Mouse (Mus musculus): ENCODE results near the gene B230217C12Rik. TPM values are rescaled to one million over a fixed set of nuclear protein-coding genes. Genes with fewer than 3 reads are reported as not detected.
"Not testable (repeated sequence)": the region's sequence is repeated elsewhere in the genome, so short reads cannot be mapped to it uniquely, and the experiment has no call there.

B230217C12Rik gene
- polyA plus RNA-seq, 1 experiment from 2014 or later: 15.0 TPM

DNA sequence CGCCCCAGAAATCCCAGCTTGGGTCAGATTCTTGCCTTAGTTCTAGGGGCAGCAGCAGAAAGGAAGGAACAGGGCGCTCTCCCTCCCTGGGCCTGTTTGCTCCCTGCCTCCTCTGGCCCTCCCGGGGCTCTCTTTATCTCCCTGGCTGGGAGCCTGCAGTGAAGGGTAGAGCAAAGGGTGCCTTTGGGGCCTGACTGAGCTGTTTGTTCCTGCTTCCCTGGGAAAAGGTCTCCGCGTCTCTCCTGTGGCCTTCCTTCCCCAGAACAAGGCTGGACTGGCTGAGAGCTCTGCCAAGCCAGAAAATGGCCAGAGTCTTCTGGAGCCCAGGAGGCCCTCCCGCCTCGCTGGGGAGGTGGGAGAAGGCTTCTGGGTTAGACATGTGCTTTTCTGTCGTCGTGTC, 3.5 kb upstream of the B230217C12Rik start:
- not testable (repeated sequence) for ATAC-seq (ENCODE audit: insufficient read depth, low FRiP score, low TSS enrichment); H3K9me3 ChIP-seq (ENCODE audit: control insufficient read depth, low read length); H3K27me3 ChIP-seq (ENCODE audit: control insufficient read depth, insufficient read depth, low read length); H3K27ac ChIP-seq (ENCODE audit: low read depth, low read length); H3K9ac ChIP-seq (ENCODE audit: low read length); H3K4me3 ChIP-seq (ENCODE audit: low read depth, low read length); H3K4me2 ChIP-seq (ENCODE audit: low read depth); DNase-seq (ENCODE audit: low spot score); H3K4me1 ChIP-seq (ENCODE audit: control insufficient read depth, insufficient read depth, low read length)
- H3K36me3 ChIP-seq (ENCODE audit: control insufficient read depth, insufficient read depth, low read length): peaks cover 12% of the 10 kb centered on the region
- WGBS: 81% methylated on average over 9 of the region's 9 CpGs

DNA sequence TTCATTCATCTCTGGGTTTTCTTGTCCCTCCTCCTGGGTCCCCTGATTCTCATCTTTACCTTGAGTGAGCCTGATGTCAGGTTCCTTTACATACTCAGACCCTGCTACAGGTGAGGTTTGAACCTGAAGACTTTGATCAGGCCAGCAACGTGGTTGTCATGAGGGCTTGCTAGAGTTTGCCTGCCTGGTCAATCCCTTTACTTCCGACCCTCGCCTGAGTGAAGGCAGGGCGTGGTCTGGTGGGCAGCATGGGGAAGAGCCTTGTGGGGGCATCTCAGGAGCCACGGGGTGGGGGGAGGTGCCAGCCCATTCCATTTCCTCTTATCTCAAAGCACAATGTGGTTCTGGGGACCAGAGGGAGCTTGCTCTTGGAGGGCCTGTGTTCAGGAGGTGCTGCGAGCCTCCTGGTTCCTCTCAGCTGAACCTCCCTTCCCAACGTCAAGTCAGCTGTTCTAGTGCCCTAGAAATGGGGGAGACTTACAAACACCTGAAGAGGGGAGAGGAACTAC, 2.9 kb upstream of the B230217C12Rik start:
- Histone ChIP-seq H3K27me3 (ENCODE audit: control insufficient read depth, insufficient read depth, low read length) (no peaks in the 10 kb centered on the region), H3K9me3 (ENCODE audit: control insufficient read depth, low read length) (no peaks in the 10 kb centered on the region), H3K9ac (ENCODE audit: low read length) (no peak overlapping the region), H3K4me2 (ENCODE audit: low read depth) (no peak overlapping the region), H3K36me3 (ENCODE audit: control insufficient read depth, insufficient read depth, low read length) (peaks cover 12% of the 10 kb centered on the region), H3K27ac (ENCODE audit: low read depth, low read length) (no peak overlapping the region), H3K4me3 (ENCODE audit: low read depth, low read length) (no peak overlapping the region), H3K4me1 (ENCODE audit: control insufficient read depth, insufficient read depth, low read length) (peaks cover 10% of the 10 kb centered on the region)
- DNase-seq (ENCODE audit: low spot score) (no peak), ATAC-seq (ENCODE audit: insufficient read depth, low FRiP score, low TSS enrichment) (no peak)
- 87% methylated on average over 7 of the region's 7 CpGs for WGBS

DNA sequence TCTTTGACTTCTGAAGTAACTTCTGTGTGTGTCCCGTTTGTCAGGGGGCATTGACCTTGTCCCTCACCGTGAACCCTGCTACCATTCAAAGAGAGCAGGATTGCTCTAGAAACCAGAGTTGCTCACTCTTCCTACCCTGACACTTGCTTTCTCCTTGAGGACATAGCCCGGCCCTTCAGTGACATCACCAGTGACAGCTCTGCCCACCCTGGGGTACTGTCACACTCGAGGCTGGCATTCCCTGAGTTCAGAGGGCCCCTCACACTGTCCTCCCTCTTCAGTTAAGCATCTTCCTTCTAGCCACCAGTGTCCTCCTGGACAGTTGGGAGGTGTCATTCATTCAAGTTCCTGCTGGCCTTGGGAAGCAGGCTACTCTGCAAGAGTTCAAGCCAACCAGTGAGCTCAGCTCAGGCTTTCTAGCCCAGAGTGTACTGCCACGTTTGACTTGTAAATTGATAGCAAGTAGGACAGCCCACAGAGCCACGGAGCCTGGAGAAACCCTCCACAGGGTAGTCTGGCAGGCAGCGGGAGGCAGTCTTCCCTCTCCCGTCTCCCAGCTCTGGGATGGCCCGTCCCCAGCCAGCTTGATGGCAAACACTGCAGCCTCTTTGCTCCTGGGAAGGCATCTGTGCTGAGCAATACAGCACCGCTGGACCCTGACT, 1.7 kb upstream of the B230217C12Rik start:
- 38% methylated on average over 10 of the region's 10 CpGs for WGBS
- no peak for DNase-seq (ENCODE audit: low spot score)
- Histone ChIP-seq H3K9me3 (ENCODE audit: control insufficient read depth, low read length) (no peaks in the 10 kb centered on the region), H3K36me3 (ENCODE audit: control insufficient read depth, insufficient read depth, low read length) (peaks cover 9% of the 10 kb centered on the region), H3K27ac (ENCODE audit: low read depth, low read length) (no peak overlapping the region), H3K4me1 (ENCODE audit: control insufficient read depth, insufficient read depth, low read length) (peaks cover 10% of the 10 kb centered on the region), H3K4me3 (ENCODE audit: low read depth, low read length) (no peak overlapping the region), H3K27me3 (ENCODE audit: control insufficient read depth, insufficient read depth, low read length) (no peaks in the 10 kb centered on the region), H3K4me2 (ENCODE audit: low read depth) (no peak overlapping the region), H3K9ac (ENCODE audit: low read length) (no peak overlapping the region)
- ATAC-seq (ENCODE audit: insufficient read depth, low FRiP score, low TSS enrichment): no peak

DNA sequence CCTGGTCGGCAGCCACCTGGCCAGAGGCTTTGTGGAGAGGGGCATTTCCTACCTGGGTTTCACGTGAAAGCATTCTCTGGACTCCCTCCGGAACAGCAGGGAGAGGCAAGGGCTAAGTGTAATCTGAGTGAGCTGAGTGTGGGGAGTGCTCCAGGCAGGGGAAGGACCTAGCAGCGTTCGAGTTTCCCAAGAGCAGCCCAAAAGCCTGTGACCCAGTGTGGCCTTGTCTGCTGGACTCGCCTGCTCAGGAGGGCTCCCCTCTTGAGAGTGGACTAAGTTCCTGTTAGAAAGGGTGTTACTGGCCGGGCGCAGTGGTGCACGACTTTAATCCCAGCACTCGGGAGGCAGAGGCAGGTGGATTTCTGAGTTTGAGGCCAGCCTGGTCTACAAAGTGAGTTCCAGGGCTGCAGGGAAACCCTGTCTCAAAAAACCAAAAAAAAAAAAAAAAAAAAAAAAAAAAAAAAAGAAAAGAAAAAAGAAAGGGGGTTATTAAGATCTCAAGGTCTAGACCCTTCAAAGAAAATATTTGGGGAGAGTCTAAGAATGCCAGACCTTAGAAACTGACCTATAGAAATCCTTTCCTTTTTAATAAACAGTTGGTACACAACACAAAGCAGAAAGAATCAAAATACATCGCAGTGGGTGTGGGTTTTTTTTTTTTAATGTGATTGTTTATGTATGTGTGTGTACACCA, 992 bp upstream of the B230217C12Rik start:
- no peak overlapping the region for H3K9ac ChIP-seq (ENCODE audit: low read length)
- peaks cover 10% of the 10 kb centered on the region for H3K4me1 ChIP-seq (ENCODE audit: control insufficient read depth, insufficient read depth, low read length)
- H3K9me3 ChIP-seq (ENCODE audit: control insufficient read depth, low read length): no peaks in the 10 kb centered on the region
- peaks cover 7% of the 10 kb centered on the region; the same call in 1 of the 2 replicates for H3K36me3 ChIP-seq (ENCODE audit: control insufficient read depth, insufficient read depth, low read length)
- ATAC-seq (ENCODE audit: insufficient read depth, low FRiP score, low TSS enrichment) (no peak), DNase-seq (ENCODE audit: low spot score) (no peak)
- no peak overlapping the region for H3K4me3 ChIP-seq (ENCODE audit: low read depth, low read length)
- WGBS: 63% methylated on average over 11 of the region's 11 CpGs
- no peak overlapping the region for H3K27ac ChIP-seq (ENCODE audit: low read depth, low read length)
- no peaks in the 10 kb centered on the region for H3K27me3 ChIP-seq (ENCODE audit: control insufficient read depth, insufficient read depth, low read length)
- no peak overlapping the region for H3K4me2 ChIP-seq (ENCODE audit: low read depth)

DNA sequence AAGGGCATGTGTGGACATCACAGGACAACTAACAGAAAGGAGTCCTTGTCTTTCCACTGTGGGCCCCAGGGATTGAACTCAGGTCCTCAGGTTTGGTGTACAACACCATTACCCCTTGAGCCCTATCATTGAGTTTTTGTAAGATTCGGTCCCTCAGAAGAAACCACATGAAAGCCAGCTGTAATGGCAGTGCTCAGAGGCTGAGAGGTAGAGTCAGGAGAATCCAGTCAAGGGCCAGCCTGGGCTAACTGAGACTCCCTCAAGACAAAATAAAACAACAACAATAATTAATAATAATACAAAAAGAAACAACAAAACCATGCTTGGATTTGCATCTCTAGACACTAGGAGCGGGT, 467 bp upstream of the B230217C12Rik start:
- 63% methylated on average over 2 of the region's 2 CpGs for WGBS
- H3K27ac ChIP-seq (ENCODE audit: low read depth, low read length): peak overlapping the region; percentile 70
- DNase-seq (ENCODE audit: low spot score): no peak
- peak overlapping the region; percentile 61 for H3K4me2 ChIP-seq (ENCODE audit: low read depth)
- no peak overlapping the region; the same call in 1 of the 2 replicates for H3K9ac ChIP-seq (ENCODE audit: low read length)
- ATAC-seq (ENCODE audit: insufficient read depth, low FRiP score, low TSS enrichment): no peak
- peaks cover 10% of the 10 kb centered on the region for H3K4me1 ChIP-seq (ENCODE audit: control insufficient read depth, insufficient read depth, low read length)
- H3K36me3 ChIP-seq (ENCODE audit: control insufficient read depth, insufficient read depth, low read length): peaks cover 7% of the 10 kb centered on the region; the same call in 1 of the 2 replicates
- H3K27me3 ChIP-seq (ENCODE audit: control insufficient read depth, insufficient read depth, low read length): no peaks in the 10 kb centered on the region
- no peaks in the 10 kb centered on the region for H3K9me3 ChIP-seq (ENCODE audit: control insufficient read depth, low read length)
- no peak overlapping the region for H3K4me3 ChIP-seq (ENCODE audit: low read depth, low read length)

DNA sequence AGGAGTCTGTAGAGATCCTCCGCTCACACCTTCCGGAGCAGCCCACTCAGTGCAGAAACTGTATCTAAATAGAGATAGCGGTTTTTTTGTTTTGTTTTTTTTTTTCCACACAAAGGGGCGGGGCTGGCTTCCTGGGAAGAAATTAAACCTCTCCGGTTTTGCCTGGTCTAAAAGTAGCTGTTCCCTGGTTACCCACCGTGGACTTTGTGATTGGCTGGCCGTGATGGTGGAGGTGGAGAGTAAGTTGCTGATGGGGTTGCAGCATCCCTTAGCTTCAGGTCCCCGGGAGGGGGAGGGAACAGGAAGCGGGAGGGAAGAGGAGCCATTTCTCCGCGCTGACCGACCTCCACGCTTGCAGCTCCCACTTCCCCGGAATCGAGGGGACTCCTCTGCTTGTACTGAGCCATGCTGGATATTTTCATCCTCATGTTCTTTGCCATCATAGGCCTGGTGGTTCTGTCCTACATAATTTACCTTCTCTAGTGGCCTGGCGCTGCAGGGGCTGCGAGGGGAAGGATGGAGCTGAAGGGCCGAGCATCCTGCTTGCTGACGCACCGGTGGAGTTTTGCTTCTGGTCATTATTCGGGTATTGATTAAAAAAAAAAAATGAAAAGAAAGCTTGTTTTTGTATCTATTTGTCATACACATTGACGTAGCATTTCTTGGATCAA, 546 bp downstream of the B230217C12Rik start:
- no peaks in the 10 kb centered on the region for H3K9me3 ChIP-seq (ENCODE audit: control insufficient read depth, low read length)
- DNase-seq (ENCODE audit: low spot score) (peak; percentile 84), ATAC-seq (ENCODE audit: insufficient read depth, low FRiP score, low TSS enrichment) (peak; percentile 79)
- no peaks in the 10 kb centered on the region for H3K27me3 ChIP-seq (ENCODE audit: control insufficient read depth, insufficient read depth, low read length)
- peak overlapping the region; percentile 70 for H3K27ac ChIP-seq (ENCODE audit: low read depth, low read length)
- H3K4me2 ChIP-seq (ENCODE audit: low read depth): peak overlapping the region; percentile 61
- WGBS: 1% methylated on average over 22 of the region's 22 CpGs
- peaks cover 10% of the 10 kb centered on the region for H3K4me1 ChIP-seq (ENCODE audit: control insufficient read depth, insufficient read depth, low read length)
- peak overlapping the region; percentile 52 for H3K4me3 ChIP-seq (ENCODE audit: low read depth, low read length)
- peaks cover 5% of the 10 kb centered on the region; the same call in 1 of the 2 replicates for H3K36me3 ChIP-seq (ENCODE audit: control insufficient read depth, insufficient read depth, low read length)
- peak overlapping the region; percentile 67 for H3K9ac ChIP-seq (ENCODE audit: low read length)

DNA sequence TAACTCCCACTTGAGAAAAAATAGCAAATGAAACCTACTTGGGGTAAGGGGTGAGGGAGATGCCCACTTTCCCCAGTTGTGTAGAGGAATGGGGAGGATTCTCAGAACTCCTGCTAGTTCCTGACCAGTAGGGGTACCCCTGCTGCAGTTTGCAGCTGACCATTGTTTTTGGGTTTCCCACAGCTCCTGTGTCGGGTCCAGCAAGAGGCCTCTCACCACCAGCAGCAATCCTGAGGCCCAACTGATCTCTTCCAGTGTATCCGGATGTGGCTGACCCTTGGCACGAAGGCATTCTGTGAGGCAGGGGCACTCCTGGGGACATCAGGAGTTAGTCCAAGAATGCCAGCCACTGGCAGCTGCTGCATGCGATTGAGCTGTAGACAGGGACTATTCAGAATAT, 1.4 kb downstream of the B230217C12Rik start:
- peak overlapping the region; percentile 52 for H3K4me3 ChIP-seq (ENCODE audit: low read depth, low read length)
- 0 out of 2 replicates have a peak, but pooled peaks cover 3% of the 10 kb centered on the region for H3K36me3 ChIP-seq (ENCODE audit: control insufficient read depth, insufficient read depth, low read length)
- 43% methylated on average over 4 of the region's 4 CpGs for WGBS
- no peak overlapping the region for H3K27ac ChIP-seq (ENCODE audit: low read depth, low read length)
- H3K9me3 ChIP-seq (ENCODE audit: control insufficient read depth, low read length): no peaks in the 10 kb centered on the region
- DNase-seq (ENCODE audit: low spot score) (peak; percentile 12), ATAC-seq (ENCODE audit: insufficient read depth, low FRiP score, low TSS enrichment) (no peak)
- peak overlapping the region; percentile 61 for H3K4me2 ChIP-seq (ENCODE audit: low read depth)
- no peaks in the 10 kb centered on the region for H3K27me3 ChIP-seq (ENCODE audit: control insufficient read depth, insufficient read depth, low read length)
- H3K9ac ChIP-seq (ENCODE audit: low read length): peak overlapping the region; percentile 38
- H3K4me1 ChIP-seq (ENCODE audit: control insufficient read depth, insufficient read depth, low read length): peaks cover 10% of the 10 kb centered on the region

DNA sequence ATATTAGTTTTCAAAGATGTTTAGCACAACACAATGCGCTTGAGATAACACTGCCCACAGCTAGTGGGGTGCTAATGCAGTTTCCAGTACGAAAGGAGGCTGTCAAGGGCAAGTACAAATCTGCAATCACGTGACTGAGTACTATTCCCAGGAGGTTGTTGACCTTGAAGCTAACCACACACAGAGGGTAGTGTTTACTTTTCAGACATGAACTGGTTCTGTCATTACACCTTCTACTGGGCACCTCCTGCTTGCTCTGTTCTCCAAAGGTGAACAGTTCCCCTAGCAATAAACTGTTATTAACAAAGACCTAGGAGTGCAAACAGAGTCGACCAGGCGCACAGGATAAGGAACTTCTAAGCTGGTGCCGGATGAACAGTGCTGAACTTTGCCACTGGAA, 9.8 kb downstream of the B230217C12Rik start:
- Histone ChIP-seq H3K27ac (ENCODE audit: low read depth, low read length) (no peak overlapping the region), H3K4me2 (ENCODE audit: low read depth) (no peak overlapping the region), H3K27me3 (ENCODE audit: control insufficient read depth, insufficient read depth, low read length) (no peaks in the 10 kb centered on the region), H3K36me3 (ENCODE audit: control insufficient read depth, insufficient read depth, low read length) (no peaks in the 10 kb centered on the region), H3K9me3 (ENCODE audit: control insufficient read depth, low read length) (no peaks in the 10 kb centered on the region), H3K4me3 (ENCODE audit: low read depth, low read length) (no peak overlapping the region), H3K9ac (ENCODE audit: low read length) (no peak overlapping the region), H3K4me1 (ENCODE audit: control insufficient read depth, insufficient read depth, low read length) (no peaks in the 10 kb centered on the region)
- 65% methylated on average over 6 of the region's 6 CpGs for WGBS
- no peak for ATAC-seq (ENCODE audit: insufficient read depth, low FRiP score, low TSS enrichment)
- DNase-seq (ENCODE audit: low spot score): no peak
